Mouse (Mus musculus) kidney, adult 8-10 months (tissue): Measurements from ENCODE around the gene Sycn.

Experiments
- DNase-seq, 2 experiments: peaks; one replicate each; pipeline ENCODE4 v3.0.0; 2022

Sycn gene

DNA sequence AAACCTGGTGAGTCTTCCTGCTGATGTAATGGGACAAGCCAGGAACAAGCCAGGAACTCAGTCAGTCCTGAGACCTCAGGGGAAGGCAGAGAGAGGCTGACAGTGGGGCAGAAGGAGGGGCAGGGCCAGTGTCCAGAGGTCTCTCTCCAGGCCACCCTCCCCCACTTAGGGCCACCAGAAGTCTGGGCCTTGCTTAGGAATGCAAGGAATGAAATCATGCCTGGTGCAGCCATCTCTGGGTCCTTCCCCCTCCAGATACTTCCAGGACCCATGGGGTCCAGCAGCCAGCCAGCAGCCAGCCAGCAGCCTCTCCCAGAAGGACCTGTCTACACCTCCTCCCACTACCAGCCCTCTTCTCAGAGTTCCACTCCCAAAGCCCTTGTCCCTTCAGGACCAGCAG is 47.0 kb downstream of the Sycn start:
- peak; percentile 71 to 74 for DNase-seq
